Mouse (Mus musculus) kidney, postnatal 0 days (tissue): Measurements from ENCODE around the gene Skor1. TPM values are rescaled to one million over a fixed set of nuclear protein-coding genes. Genes with fewer than 3 reads are reported as not detected.

Experiments used
- ATAC-seq: fragments of 200-750 bp; cut with Nextera tagmentation; replicated peaks from 2 replicates; pipeline ENCODE4 v1.8.0; 2017; ENCODE audit warnings: low read depth, moderate number of reproducible peaks, moderate TSS enrichment, moderate library complexity; ENCODE audit not compliant: low FRiP score
- DNase-seq: peaks from one replicate; pipeline ENCODE4 v3.0.0-alpha.2; 2016; ENCODE audit warnings: low spot score
- H3K27ac ChIP-seq: fragments of 300-500 bp; sonication (generic); 2 replicates; pipeline ENCODE4 v1.5.1; 2014; ENCODE audit warnings: mild to moderate bottlenecking
- H3K27me3 ChIP-seq: fragments of 300-500 bp; sonication (generic); 2 replicates; pipeline ENCODE4 v1.6.1; 2014; ENCODE audit warnings: low read length, mixed read lengths; ENCODE audit not compliant: insufficient read depth
- H3K36me3 ChIP-seq: fragments of 300-500 bp; sonication (generic); 2 replicates; pipeline ENCODE4 v1.6.1; 2014; ENCODE audit warnings: low read length, mixed read lengths; ENCODE audit not compliant: insufficient read depth
- H3K4me1 ChIP-seq: fragments of 300-500 bp; sonication (generic); replicated peaks from 2 replicates; pipeline ENCODE4 v1.6.1; 2014; ENCODE audit warnings: antibody characterized with exemption, low read length, mixed read lengths; ENCODE audit not compliant: insufficient read depth
- H3K4me2 ChIP-seq: fragments of 300-500 bp; sonication (generic); 2 replicates; pipeline ENCODE4 v1.6.1; 2014; ENCODE audit warnings: mild to moderate bottlenecking, low read length, moderate library complexity, mixed read lengths
- H3K4me3 ChIP-seq: fragments of 300-500 bp; sonication (generic); replicated peaks from 2 replicates; pipeline ENCODE4 v1.5.1; 2014; ENCODE audit warnings: low read depth, low read length
- H3K9ac ChIP-seq: fragments of 300-500 bp; sonication (generic); 2 replicates; pipeline ENCODE4 v1.6.1; 2014; ENCODE audit warnings: low read depth, low read length
- H3K9me3 ChIP-seq: fragments of 300-500 bp; sonication (generic); replicated peaks from 2 replicates; pipeline ENCODE4 v1.6.1; 2016; ENCODE audit warnings: low read length, inconsistent platforms, mixed read lengths
- CTCF ChIP-seq: IDR thresholded peaks from 2 replicates; pipeline ENCODE4 v1.5.1; 2016; ENCODE audit warnings: antibody characterized with exemption, low read depth, mild to moderate bottlenecking, moderate library complexity
- WGBS: fragments of 180-500 bp; shearing (Covaris S2); extraction: QIAGEN DNeasy Blood & Tissue Kit; methylation state at CpG from one replicate; pipeline ENCODE4 v1.1.7; 2014; 5-methylcytosine and 5-hydroxymethylcytosine counted together
- polyA plus RNA-seq: library from polyadenylated mRNA; unstranded; fragments of >200 nt; fragmentation: Nextera tagmentation; extraction: Ambion mirVana; gene quantifications from 2 replicates; pipeline ENCODE4 v1.2.1, GENCODE M21; 2015

The Skor1 gene
- polyA plus RNA-seq, 1 experiment from 2014 or later: not detected

DNA sequence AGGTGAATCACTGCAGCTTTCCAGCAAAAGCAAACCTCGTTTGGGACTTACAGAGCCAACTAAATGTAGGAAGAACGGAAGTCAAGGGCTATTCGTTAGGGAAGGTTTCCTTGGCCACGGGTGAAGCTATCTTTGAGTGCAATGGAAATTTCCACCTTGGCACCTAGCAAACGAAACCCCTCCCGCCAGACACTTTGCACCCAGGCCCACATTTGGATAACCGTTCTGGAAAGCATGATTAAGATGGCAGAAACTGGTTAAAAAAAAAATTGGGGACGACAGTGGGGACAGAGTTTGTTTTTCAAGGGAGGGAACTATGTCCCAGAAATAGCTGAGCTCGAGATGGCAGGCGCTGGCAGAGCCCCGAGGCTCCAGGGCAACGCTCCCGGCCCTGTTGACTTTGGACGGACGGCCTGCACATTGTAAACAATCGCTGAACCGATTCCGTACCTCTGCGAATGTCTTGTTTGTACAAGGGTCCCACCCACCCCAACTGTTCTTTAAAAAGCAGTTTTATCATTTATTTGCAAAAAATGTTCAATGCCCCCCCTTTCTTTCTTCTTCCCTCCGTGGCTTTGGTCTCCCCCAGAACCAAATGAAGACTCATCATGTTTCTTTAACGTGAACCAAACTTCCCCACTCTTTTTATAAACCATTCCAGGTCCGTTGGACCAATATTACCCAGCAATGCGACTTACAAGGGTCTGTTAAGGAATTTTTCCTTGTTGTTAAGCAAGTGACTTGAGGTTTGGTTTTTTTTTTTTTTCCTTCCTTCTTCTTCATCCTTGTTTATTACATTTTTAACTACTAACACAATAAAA is 57.5 kb downstream of the Skor1 start:
- DNase-seq (peak; percentile 46), ATAC-seq (no peak)
- H3K27ac ChIP-seq: peak overlapping the region; percentile 74
- peak overlapping the region; percentile 25; the same call in 1 of the 2 replicates for H3K4me3 ChIP-seq
- no peak for TF ChIP-seq CTCF
- H3K9me3 ChIP-seq: no peaks in the 10 kb centered on the region
- H3K4me2 ChIP-seq: peak overlapping the region; percentile 52
- WGBS: 12% methylated on average over 23 of the region's 23 CpGs
- peaks cover 15% of the 10 kb centered on the region; the same call in 1 of the 2 replicates for H3K4me1 ChIP-seq
- no peaks in the 10 kb centered on the region for H3K27me3 ChIP-seq
- H3K9ac ChIP-seq: 0 out of 2 replicates have a peak overlapping the region, but pooled peaks have one; percentile 31
- H3K36me3 ChIP-seq: no peaks in the 10 kb centered on the region

DNA sequence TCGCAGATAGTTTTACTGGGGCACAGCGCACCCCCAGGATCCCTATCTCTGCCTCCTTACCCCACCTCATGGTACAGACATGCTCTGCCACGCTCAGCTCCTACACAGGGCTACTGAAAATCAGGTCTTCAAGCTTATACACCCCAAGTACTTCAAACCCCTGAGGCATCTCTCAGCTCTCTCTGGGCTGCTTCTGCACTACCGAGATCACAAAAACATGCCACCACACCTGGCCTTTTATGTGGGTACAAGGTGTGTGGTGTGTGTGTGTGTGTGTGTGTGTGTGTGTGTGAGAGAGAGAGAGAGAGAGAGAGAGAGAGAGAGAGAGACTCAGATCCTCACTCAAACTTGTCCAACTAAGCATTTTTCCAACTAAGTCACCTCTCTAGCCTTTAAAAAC is 59.6 kb downstream of the Skor1 start:
- TF ChIP-seq CTCF: no peak
- 92% methylated on average over 4 of the region's 4 CpGs for WGBS
- Histone ChIP-seq H3K27ac (no peak overlapping the region), H3K4me3 (no peak overlapping the region), H3K27me3 (no peaks in the 10 kb centered on the region), H3K36me3 (no peaks in the 10 kb centered on the region), H3K4me2 (no peak overlapping the region), H3K9ac (no peak overlapping the region), H3K4me1 (peaks cover 11% of the 10 kb centered on the region; the same call in 1 of the 2 replicates), H3K9me3 (no peaks in the 10 kb centered on the region)
- no peak for DNase-seq
- ATAC-seq: no peak

Other genes starting within 250 kb of the Skor1 start
- 48.6 and 51.5 TPM in 2 replicates for gene Pias1, start 161.0 kb downstream of the Skor1 start, polyA plus RNA-seq
- gene Map2k5, start 228.9 kb upstream of the Skor1 start, polyA plus RNA-seq: 29.5 and 31.4 TPM in 2 replicates